Mouse (Mus musculus): Measurements from ENCODE around the gene 6430628N08Rik. TPM values are rescaled to one million over a fixed set of nuclear protein-coding genes. Genes with fewer than 3 reads are reported as not detected.

Gene 6430628N08Rik
- polyA plus RNA-seq, 1 experiment from 2014 or later = 0.33 TPM

DNA sequence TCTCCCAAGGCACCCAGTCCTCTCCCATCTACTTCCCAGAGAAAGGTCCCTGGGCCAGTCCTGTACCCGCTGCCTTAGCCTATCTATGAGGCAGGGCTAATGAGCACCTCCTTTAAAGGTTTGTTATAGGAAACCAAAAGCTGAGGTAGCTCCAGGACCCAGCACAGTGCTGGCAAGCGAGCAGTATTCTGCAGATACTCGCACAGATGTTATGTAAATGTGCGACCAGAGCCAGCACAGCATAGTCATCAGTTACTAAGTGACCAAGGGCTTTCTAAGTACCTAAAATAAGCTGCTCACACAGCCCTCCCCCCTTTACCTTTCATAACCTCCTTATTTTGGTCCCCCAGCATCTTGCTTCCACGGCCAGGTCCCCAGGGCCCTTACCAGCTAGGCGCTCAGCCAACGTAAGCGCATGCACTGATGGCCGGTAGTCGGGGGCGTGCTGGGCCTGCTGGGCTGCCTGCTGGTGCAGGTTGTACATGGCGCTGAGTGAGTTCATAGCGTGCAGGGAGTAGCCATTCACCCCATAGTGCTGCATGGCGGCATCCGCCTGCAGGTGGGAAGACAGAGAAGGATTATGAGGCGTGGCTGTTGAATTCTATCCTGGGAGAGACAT is 32.9 kb downstream of the 6430628N08Rik start:
- H3K27me3 ChIP-seq (ENCODE audit: control insufficient read depth, insufficient read depth, low read length) = no peaks in the 10 kb centered on the region

DNA sequence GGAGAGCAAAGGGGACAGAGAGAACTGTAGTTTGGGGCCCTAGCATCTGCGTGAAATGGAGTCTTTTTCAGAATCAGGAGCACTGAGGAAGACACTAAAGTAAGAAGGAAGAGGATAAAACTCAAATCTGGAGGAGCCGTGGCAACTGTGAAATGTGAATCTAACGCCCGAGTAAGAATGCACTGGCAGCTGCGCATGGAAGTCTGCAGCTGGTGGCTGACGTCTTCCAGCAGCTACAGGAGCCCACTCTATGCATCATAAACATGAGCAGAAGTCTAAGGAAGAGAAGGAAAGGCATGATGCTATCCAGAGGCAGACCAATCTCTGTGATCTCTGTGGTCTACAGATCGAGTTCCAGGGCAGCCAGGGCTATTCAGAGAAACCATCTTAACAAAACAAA is 37.2 kb downstream of the 6430628N08Rik start:
- Histone ChIP-seq H3K9ac (ENCODE audit: low read length) (no peak overlapping the region), H3K4me2 (no peak overlapping the region), H3K9me3 (ENCODE audit: control insufficient read depth, low read length) (no peaks in the 10 kb centered on the region), H3K27me3 (ENCODE audit: control insufficient read depth, insufficient read depth, low read length) (peaks cover 3% of the 10 kb centered on the region; the same call in 1 of the 2 replicates), H3K4me1 (ENCODE audit: control insufficient read depth, insufficient read depth, low read length) (no peaks in the 10 kb centered on the region; the same call in 1 of the 2 replicates), H3K4me3 (ENCODE audit: low read depth, low read length) (no peak overlapping the region), H3K27ac (ENCODE audit: low read depth, low read length) (no peak overlapping the region), H3K36me3 (ENCODE audit: control insufficient read depth, insufficient read depth, low read length) (peaks cover 2% of the 10 kb centered on the region; the same call in 1 of the 2 replicates)
- DNase-seq (ENCODE audit: low spot score, missing footprints) = no peak
- ATAC-seq (ENCODE audit: low FRiP score) = no peak
- WGBS = 75% methylated on average over 7 of the region's 7 CpGs

More for the DNA sequence above, 32.9 kb downstream of the 6430628N08Rik start:
- no peak overlapping the region for H3K4me2 ChIP-seq
- no peak overlapping the region for H3K9ac ChIP-seq (ENCODE audit: low read length)
- ATAC-seq (ENCODE audit: low FRiP score) (no peak), DNase-seq (ENCODE audit: low spot score, missing footprints) (no peak)
- H3K9me3 ChIP-seq (ENCODE audit: control insufficient read depth, low read length) = no peaks in the 10 kb centered on the region
- H3K4me3 ChIP-seq (ENCODE audit: low read depth, low read length) = no peak overlapping the region
- H3K4me1 ChIP-seq (ENCODE audit: control insufficient read depth, insufficient read depth, low read length) = no peaks in the 10 kb centered on the region
- 83% methylated on average over 16 of the region's 16 CpGs for WGBS
- H3K36me3 ChIP-seq (ENCODE audit: control insufficient read depth, insufficient read depth, low read length) = peaks cover 5% of the 10 kb centered on the region; the same call in 1 of the 2 replicates
- no peak overlapping the region for H3K27ac ChIP-seq (ENCODE audit: low read depth, low read length)

DNA sequence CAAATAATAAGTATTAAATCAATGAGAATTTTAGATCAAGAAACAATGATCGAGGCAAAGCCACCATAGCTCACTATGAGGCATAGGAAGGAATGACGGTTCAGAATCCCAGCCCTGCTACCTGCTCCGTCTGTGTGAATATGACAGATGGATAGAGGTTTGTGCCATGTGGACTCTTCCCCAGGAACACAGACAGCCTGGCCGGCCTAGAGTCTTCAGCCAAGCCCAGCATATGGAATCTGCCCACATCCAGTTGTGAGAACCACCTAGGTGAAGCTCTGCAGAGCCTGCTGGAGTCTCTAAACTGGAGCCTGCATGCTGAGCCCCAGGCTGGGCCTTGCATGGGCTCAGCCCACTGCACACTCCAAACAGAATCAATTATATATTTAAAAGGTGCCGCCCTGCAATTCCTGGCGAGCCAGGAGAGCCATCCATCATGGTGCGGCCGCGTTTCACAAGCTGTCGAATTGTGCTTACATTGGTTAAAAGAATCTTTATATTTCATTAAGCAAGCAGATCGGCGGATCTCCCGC is 41.2 kb downstream of the 6430628N08Rik start:
- DNase-seq (ENCODE audit: low spot score, missing footprints) (no peak), ATAC-seq (ENCODE audit: low FRiP score) (no peak)
- no peak overlapping the region for H3K4me3 ChIP-seq (ENCODE audit: low read depth, low read length)
- no peak overlapping the region for H3K4me2 ChIP-seq
- H3K27me3 ChIP-seq (ENCODE audit: control insufficient read depth, insufficient read depth, low read length) = peaks cover 29% of the 10 kb centered on the region
- H3K36me3 ChIP-seq (ENCODE audit: control insufficient read depth, insufficient read depth, low read length) = no peaks in the 10 kb centered on the region
- peaks cover 13% of the 10 kb centered on the region for H3K4me1 ChIP-seq (ENCODE audit: control insufficient read depth, insufficient read depth, low read length)
- no peaks in the 10 kb centered on the region for H3K9me3 ChIP-seq (ENCODE audit: control insufficient read depth, low read length)
- H3K9ac ChIP-seq (ENCODE audit: low read length) = no peak overlapping the region
- 65% methylated on average over 13 of the region's 13 CpGs for WGBS
- H3K27ac ChIP-seq (ENCODE audit: low read depth, low read length) = no peak overlapping the region

DNA sequence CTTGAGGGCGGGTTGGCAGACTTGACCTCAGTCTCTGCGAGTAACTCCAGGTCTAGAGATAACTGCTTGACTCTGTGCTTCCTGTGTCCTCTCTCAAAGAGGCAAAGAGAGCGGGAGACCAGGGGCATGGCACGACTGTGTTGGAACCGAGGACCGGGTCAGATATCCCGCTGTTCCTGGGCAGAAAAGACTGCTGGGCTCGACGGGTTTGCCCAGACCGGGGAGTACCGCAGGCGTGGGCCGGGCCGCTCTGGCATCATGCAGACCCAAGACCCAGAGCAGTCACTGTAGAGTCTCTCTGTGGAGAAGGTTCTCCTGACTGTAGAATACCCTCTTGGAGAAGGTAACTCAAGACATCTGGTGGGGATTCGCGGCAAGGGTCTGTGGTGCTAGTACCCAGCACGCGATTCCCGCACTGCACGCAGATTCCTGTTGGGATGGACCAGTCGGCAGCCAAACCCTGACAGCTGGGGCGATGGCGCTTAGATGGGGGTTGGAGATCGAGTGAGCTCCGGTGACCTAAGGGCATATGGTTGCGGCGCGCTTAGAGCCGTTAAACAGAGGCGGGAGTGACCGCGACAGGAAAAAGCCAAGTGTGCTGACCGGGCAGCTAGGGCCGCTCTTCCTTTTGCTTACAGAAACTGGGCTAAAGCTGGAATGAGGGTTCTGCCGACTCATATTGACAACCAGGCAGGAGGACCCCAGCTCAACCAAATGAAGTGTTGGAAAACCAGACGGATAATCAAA is 45.5 kb downstream of the 6430628N08Rik start:
- Histone ChIP-seq H3K27ac (ENCODE audit: low read depth, low read length) (no peak overlapping the region), H3K4me2 (peak overlapping the region; percentile 64), H3K36me3 (ENCODE audit: control insufficient read depth, insufficient read depth, low read length) (no peaks in the 10 kb centered on the region), H3K9ac (ENCODE audit: low read length) (peak overlapping the region; percentile 66), H3K27me3 (ENCODE audit: control insufficient read depth, insufficient read depth, low read length) (peaks cover 46% of the 10 kb centered on the region), H3K4me3 (ENCODE audit: low read depth, low read length) (peak overlapping the region; percentile 57), H3K4me1 (ENCODE audit: control insufficient read depth, insufficient read depth, low read length) (peaks cover 45% of the 10 kb centered on the region), H3K9me3 (ENCODE audit: control insufficient read depth, low read length) (no peaks in the 10 kb centered on the region)
- under 1% methylated on average over 36 of the region's 36 CpGs for whole genome bisulfite sequencing
- DNase-seq (ENCODE audit: low spot score, missing footprints) = peak; percentile 98
- ATAC-seq (ENCODE audit: low FRiP score) = no peak

DNA sequence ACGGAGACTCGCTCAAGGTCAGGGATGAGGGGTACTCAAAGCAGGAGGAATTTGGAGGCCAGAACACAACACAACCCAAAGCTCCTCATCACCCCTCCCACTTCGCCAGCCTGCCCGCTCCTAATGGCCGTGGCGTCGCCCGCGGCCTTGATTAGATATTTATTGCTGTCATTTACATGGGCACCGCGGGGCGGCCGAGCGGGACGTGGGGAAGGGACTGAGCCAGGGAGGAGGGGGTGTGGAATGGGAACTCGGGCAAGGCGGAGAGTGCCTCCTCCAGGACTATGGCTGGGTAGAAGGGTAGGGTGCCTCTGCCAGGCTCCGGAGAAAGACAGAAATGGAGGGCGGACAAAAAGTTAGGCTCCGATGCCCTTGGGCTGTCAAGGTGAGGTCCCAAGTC is 46.2 kb downstream of the 6430628N08Rik start:
- Histone ChIP-seq H3K9me3 (ENCODE audit: control insufficient read depth, low read length) (no peaks in the 10 kb centered on the region), H3K27me3 (ENCODE audit: control insufficient read depth, insufficient read depth, low read length) (peaks cover 48% of the 10 kb centered on the region), H3K36me3 (ENCODE audit: control insufficient read depth, insufficient read depth, low read length) (no peaks in the 10 kb centered on the region), H3K9ac (ENCODE audit: low read length) (peak overlapping the region; percentile 66), H3K4me1 (ENCODE audit: control insufficient read depth, insufficient read depth, low read length) (peaks cover 46% of the 10 kb centered on the region), H3K4me2 (peak overlapping the region; percentile 64), H3K4me3 (ENCODE audit: low read depth, low read length) (peak overlapping the region; percentile 57), H3K27ac (ENCODE audit: low read depth, low read length) (no peak overlapping the region)
- WGBS = 2% methylated on average over 20 of the region's 20 CpGs
- no peak for ATAC-seq (ENCODE audit: low FRiP score)
- DNase-seq (ENCODE audit: low spot score, missing footprints) = no peak

DNA sequence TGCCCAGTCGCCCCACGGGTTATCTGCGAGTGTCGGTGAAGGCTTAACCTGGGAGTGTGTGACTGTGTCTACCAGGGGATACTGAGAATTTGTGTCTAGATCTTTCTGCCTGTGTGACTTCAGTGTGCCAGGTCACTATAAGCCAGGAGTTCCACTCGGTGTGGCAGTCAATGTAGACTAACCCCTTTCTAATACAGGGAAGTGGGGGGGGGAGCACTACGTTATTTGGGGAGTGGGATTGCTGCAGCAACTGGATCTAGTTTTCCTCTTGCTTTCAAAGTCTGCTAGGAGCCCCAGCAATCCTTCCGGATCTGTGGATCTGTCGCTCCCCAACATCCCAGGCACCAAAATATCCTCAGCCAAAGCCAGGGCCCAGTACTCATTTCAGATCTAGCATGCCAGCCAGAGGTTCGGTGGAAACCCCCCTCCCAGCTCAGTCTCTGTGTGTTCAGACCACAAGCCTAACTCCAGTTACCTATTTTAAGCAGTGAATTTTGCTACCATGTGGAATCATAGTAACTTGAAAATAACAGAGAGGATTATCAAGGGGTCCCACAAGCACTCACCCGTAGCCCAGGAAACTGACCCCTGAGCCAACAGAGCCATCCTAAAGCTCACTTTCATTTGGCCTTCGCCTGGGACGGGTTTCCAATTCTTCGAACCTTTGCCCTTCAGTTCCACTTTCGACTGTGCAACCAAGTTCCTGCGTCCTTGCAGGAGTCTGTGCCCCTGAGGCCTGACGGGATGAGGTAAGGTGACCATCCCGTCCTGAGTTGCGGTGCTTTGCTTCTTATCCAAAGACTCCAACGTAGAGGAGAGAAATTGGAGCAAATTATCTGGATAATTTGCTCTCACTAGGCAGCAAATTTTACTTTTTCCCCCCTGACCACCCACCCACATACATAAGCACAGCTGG is 46.9 kb downstream of the 6430628N08Rik start:
- no peaks in the 10 kb centered on the region for H3K36me3 ChIP-seq (ENCODE audit: control insufficient read depth, insufficient read depth, low read length)
- H3K4me3 ChIP-seq (ENCODE audit: low read depth, low read length) = peak overlapping the region; percentile 57
- ATAC-seq (ENCODE audit: low FRiP score) (no peak), DNase-seq (ENCODE audit: low spot score, missing footprints) (peak; percentile 95)
- H3K9me3 ChIP-seq (ENCODE audit: control insufficient read depth, low read length) = no peaks in the 10 kb centered on the region
- H3K27ac ChIP-seq (ENCODE audit: low read depth, low read length) = no peak overlapping the region
- H3K4me2 ChIP-seq = peak overlapping the region; percentile 64
- peaks cover 54% of the 10 kb centered on the region for H3K27me3 ChIP-seq (ENCODE audit: control insufficient read depth, insufficient read depth, low read length)
- H3K4me1 ChIP-seq (ENCODE audit: control insufficient read depth, insufficient read depth, low read length) = peaks cover 51% of the 10 kb centered on the region
- H3K9ac ChIP-seq (ENCODE audit: low read length) = peak overlapping the region; percentile 66
- WGBS = 1% methylated on average over 19 of the region's 19 CpGs

DNA sequence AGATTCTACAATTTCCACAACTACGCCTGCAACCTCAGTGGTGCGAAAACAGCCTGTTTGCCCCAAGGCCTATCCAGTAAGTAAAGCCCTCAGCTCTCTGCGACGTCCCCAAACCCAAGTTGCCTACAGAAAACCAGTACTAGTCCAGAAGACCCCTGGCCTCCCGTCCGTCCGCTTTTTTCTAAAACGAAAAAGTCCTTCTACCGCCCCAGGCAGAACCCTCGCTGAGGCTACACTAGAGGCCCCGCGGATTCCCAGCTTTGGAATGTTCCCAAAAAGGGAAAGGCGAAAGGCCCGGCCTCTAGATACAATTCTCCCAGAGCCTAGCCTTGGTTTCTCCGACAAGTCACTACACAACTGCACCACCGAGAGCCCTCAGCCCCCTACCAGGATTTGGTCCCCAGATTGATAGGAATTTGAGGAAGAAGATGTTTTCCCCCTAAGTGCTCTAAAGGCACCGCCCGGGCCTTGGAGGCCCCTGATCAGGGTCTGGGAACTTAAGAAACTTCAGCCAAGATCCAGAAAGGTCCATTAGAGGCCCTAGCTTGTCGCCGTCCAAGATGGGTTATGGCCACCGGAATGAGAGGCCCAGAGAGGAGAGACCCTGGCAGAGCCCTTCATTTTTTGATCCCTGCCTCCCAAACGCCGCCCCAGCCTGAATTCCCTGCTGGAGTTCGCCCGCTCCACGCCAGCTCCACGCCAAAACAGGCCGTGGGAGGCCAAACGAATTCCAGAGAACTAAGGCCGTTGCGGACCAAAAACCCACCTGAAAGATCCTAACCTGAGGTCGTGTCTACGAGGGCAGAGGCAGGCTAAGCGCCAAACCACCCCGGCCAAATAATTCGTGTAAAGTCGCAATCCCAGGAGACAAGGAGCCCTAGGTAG is 48.1 kb downstream of the 6430628N08Rik start:
- Histone ChIP-seq H3K4me3 (ENCODE audit: low read depth, low read length) (peak overlapping the region; percentile 57), H3K36me3 (ENCODE audit: control insufficient read depth, insufficient read depth, low read length) (no peaks in the 10 kb centered on the region), H3K4me1 (ENCODE audit: control insufficient read depth, insufficient read depth, low read length) (peaks cover 53% of the 10 kb centered on the region), H3K27me3 (ENCODE audit: control insufficient read depth, insufficient read depth, low read length) (peaks cover 61% of the 10 kb centered on the region), H3K9me3 (ENCODE audit: control insufficient read depth, low read length) (no peaks in the 10 kb centered on the region), H3K27ac (ENCODE audit: low read depth, low read length) (no peak overlapping the region), H3K9ac (ENCODE audit: low read length) (peak overlapping the region; percentile 66), H3K4me2 (peak overlapping the region; percentile 64)
- DNase-seq (ENCODE audit: low spot score, missing footprints) (peak; percentile 98), ATAC-seq (ENCODE audit: low FRiP score) (no peak)
- WGBS = under 1% methylated on average over 37 of the region's 37 CpGs

Measured in midbrain, embryonic 11.5 days (tissue).